Mouse (Mus musculus): Measurements from ENCODE around the gene Gigyf1. TPM values are rescaled to one million over a fixed set of nuclear protein-coding genes. Genes with fewer than 3 reads are reported as not detected.
A peak's percentile ranks its signal among the peaks of the same experiment; 100 is the strongest.

Gene Gigyf1
- polyA plus RNA-seq, 1 experiment, result 33.5 TPM

- H3K27ac ChIP-seq (ENCODE audit: insufficient read depth, low read length), result no peak overlapping the region
- no peak for TF ChIP-seq CTCF (IDR thresholded peaks at IDR 0.05; ENCODE audit: low read depth, low read length)
- TF ChIP-seq EP300 (IDR thresholded peaks at IDR 0.05; ENCODE audit: insufficient read depth, low read depth, low read length), result no peak
- no peak for TF ChIP-seq POLR2A (IDR thresholded peaks at IDR 0.05; ENCODE audit: insufficient read depth, low read length)
Measured at GRCm38 (mm10) chr5:137530588-137531413, 12.5 kb downstream of the Gigyf1 start.

GRCm38 (mm10) chr5:137531414-137532130 lies 13.2 kb downstream of the Gigyf1 start:
- no peaks in the 10 kb centered on the region for H3K4me1 ChIP-seq (ENCODE audit: control insufficient read depth, insufficient read depth, low read length)
- H3K9me3 ChIP-seq (replicated peaks; ENCODE audit: control insufficient read depth, insufficient read depth, low read length, poor library complexity, severe bottlenecking), result no peaks in the 10 kb centered on the region
- H3K27ac ChIP-seq (ENCODE audit: insufficient read depth, low read length), result no peak overlapping the region
- TF ChIP-seq EP300 (IDR thresholded peaks at IDR 0.05; ENCODE audit: insufficient read depth, low read depth, low read length) (no peak), POLR2A (IDR thresholded peaks at IDR 0.05; ENCODE audit: insufficient read depth, low read length) (no peak), CTCF (IDR thresholded peaks at IDR 0.05; ENCODE audit: low read depth, low read length) (no peak)
- peak overlapping the region; percentile 75 for H3K9ac ChIP-seq (ENCODE audit: low read depth, poor library complexity, severe bottlenecking)
- H3K27me3 ChIP-seq (ENCODE audit: control insufficient read depth, insufficient read depth, low read length, poor library complexity, severe bottlenecking), result no peaks in the 10 kb centered on the region
- peak overlapping the region; percentile 91 for H3K4me3 ChIP-seq (ENCODE audit: low read depth, low read length)
- H3K36me3 ChIP-seq (ENCODE audit: control insufficient read depth, insufficient read depth, low read length, poor library complexity, severe bottlenecking), result peaks cover 8% of the 10 kb centered on the region

More at GRCm38 (mm10) chr5:137530588-137531413, 12.5 kb downstream of the Gigyf1 start:
- Histone ChIP-seq H3K36me3 (ENCODE audit: control insufficient read depth, insufficient read depth, low read length, poor library complexity, severe bottlenecking) (peaks cover 10% of the 10 kb centered on the region), H3K4me1 (ENCODE audit: control insufficient read depth, insufficient read depth, low read length) (peaks cover 5% of the 10 kb centered on the region), H3K27me3 (ENCODE audit: control insufficient read depth, insufficient read depth, low read length, poor library complexity, severe bottlenecking) (no peaks in the 10 kb centered on the region), H3K9me3 (replicated peaks; ENCODE audit: control insufficient read depth, insufficient read depth, low read length, poor library complexity, severe bottlenecking) (no peaks in the 10 kb centered on the region), H3K4me3 (ENCODE audit: low read depth, low read length) (peak overlapping the region; percentile 91), H3K9ac (ENCODE audit: low read depth, poor library complexity, severe bottlenecking) (peak overlapping the region; percentile 75)

GRCm38 (mm10) chr5:137532131-137532807 lies 13.9 kb downstream of the Gigyf1 start:
- Histone ChIP-seq H3K4me1 (ENCODE audit: control insufficient read depth, insufficient read depth, low read length) (no peaks in the 10 kb centered on the region), H3K9ac (ENCODE audit: low read depth, poor library complexity, severe bottlenecking) (peak overlapping the region; percentile 75), H3K27me3 (ENCODE audit: control insufficient read depth, insufficient read depth, low read length, poor library complexity, severe bottlenecking) (no peaks in the 10 kb centered on the region), H3K4me3 (ENCODE audit: low read depth, low read length) (peak overlapping the region; percentile 91), H3K27ac (ENCODE audit: insufficient read depth, low read length) (no peak overlapping the region), H3K36me3 (ENCODE audit: control insufficient read depth, insufficient read depth, low read length, poor library complexity, severe bottlenecking) (peaks cover 7% of the 10 kb centered on the region), H3K9me3 (replicated peaks; ENCODE audit: control insufficient read depth, insufficient read depth, low read length, poor library complexity, severe bottlenecking) (no peaks in the 10 kb centered on the region)
- no peak for TF ChIP-seq CTCF (IDR thresholded peaks at IDR 0.05; ENCODE audit: low read depth, low read length)
- no peak for TF ChIP-seq EP300 (IDR thresholded peaks at IDR 0.05; ENCODE audit: insufficient read depth, low read depth, low read length)
- TF ChIP-seq POLR2A (IDR thresholded peaks at IDR 0.05; ENCODE audit: insufficient read depth, low read length), result no peak

GRCm38 (mm10) chr5:137532808-137533116 lies 14.4 kb downstream of the Gigyf1 start:
- Histone ChIP-seq H3K9me3 (replicated peaks; ENCODE audit: control insufficient read depth, insufficient read depth, low read length, poor library complexity, severe bottlenecking) (no peaks in the 10 kb centered on the region), H3K4me3 (ENCODE audit: low read depth, low read length) (peak overlapping the region; percentile 91), H3K9ac (ENCODE audit: low read depth, poor library complexity, severe bottlenecking) (peak overlapping the region; percentile 75), H3K4me1 (ENCODE audit: control insufficient read depth, insufficient read depth, low read length) (no peaks in the 10 kb centered on the region), H3K27ac (ENCODE audit: insufficient read depth, low read length) (no peak overlapping the region), H3K27me3 (ENCODE audit: control insufficient read depth, insufficient read depth, low read length, poor library complexity, severe bottlenecking) (no peaks in the 10 kb centered on the region), H3K36me3 (ENCODE audit: control insufficient read depth, insufficient read depth, low read length, poor library complexity, severe bottlenecking) (peaks cover 7% of the 10 kb centered on the region)
- TF ChIP-seq CTCF (IDR thresholded peaks at IDR 0.05; ENCODE audit: low read depth, low read length), result no peak
- no peak for TF ChIP-seq EP300 (IDR thresholded peaks at IDR 0.05; ENCODE audit: insufficient read depth, low read depth, low read length)
- no peak for TF ChIP-seq POLR2A (IDR thresholded peaks at IDR 0.05; ENCODE audit: insufficient read depth, low read length)

GRCm38 (mm10) chr5:137533117-137533827 lies 14.9 kb downstream of the Gigyf1 start, which contains the start of the genes Epo and Gnb2:
TSS of gene Epo (minus strand) at chr5:137533242.
TSS of gene Gnb2 (minus strand) at chr5:137533510.
- Histone ChIP-seq H3K4me3 (ENCODE audit: low read depth, low read length) (peak within 1 kb of the TSS; percentile 91), H3K4me1 (ENCODE audit: control insufficient read depth, insufficient read depth, low read length) (no peaks in the 10 kb centered on the region), H3K27ac (ENCODE audit: insufficient read depth, low read length) (0 out of 2 replicates have a peak within 1 kb of the TSS, but pooled peaks have one; percentile 42), H3K9me3 (replicated peaks; ENCODE audit: control insufficient read depth, insufficient read depth, low read length, poor library complexity, severe bottlenecking) (no peaks in the 10 kb centered on the region), H3K27me3 (ENCODE audit: control insufficient read depth, insufficient read depth, low read length, poor library complexity, severe bottlenecking) (no peaks in the 10 kb centered on the region), H3K9ac (ENCODE audit: low read depth, poor library complexity, severe bottlenecking) (peak within 1 kb of the TSS; percentile 75), H3K36me3 (ENCODE audit: control insufficient read depth, insufficient read depth, low read length, poor library complexity, severe bottlenecking) (peaks cover 4% of the 10 kb centered on the region)
- TF ChIP-seq EP300 (IDR thresholded peaks at IDR 0.05; ENCODE audit: insufficient read depth, low read depth, low read length) (peak; percentile 84), POLR2A (IDR thresholded peaks at IDR 0.05; ENCODE audit: insufficient read depth, low read length) (peak; percentile 64), CTCF (IDR thresholded peaks at IDR 0.05; ENCODE audit: low read depth, low read length) (no peak)
